Mouse (Mus musculus) thymus, adult 18-20 months (tissue): Measurements from ENCODE around the gene Osgep.
"Not testable (repeated sequence)": the region's sequence is repeated elsewhere in the genome, so short reads cannot be mapped to it uniquely, and the experiment has no call there.

Experiments
- DNase-seq, 2 experiments: peaks; one replicate each; pipeline ENCODE4 v3.0.0; 2022; ENCODE audit warnings: mixed read lengths in 2 of 2

Osgep gene

DNA sequence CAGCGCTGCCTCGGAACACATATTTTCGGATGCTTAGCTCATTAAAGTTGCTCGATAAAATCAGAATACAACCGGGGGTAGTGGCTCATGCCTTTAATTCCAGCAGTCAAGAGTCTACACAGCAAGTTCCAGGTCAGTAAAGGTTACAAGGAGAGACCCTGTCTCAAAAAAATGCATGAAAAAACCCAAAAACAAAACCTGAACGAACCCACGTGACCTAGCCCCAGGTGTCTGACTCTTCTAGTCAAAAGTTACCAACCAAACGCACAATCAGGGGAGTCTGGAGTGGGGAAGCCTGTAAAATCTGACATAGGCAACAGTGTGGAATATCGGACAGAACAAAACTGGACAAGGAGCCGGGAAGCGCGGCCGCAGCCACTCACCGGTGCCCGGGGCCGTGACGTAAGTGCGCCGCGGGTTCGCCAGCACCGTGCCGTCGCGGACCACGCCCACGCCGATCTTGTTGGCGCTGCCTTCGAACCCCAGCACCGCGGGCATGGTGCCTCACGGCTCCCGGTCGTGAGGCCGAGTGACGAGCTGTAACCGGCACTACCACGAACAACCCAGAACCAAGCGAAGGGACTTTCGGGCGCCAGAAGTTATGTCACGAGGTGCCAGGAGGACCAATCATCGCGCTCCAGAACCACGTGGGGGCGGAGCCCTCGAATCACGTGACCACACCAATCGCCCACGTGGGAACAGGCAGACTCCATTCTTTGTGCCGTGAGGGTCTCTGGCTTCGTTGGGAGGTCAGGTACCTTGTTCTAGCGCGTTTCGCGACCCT is at the start of gene Osgep, which contains the start of gene Apex1:
TSS of gene Osgep (minus strand) at position 613 of the 784 bp plus-strand sequence.
TSS of gene Apex1 (plus strand) at position 688 of the 784 bp plus-strand sequence.
- peak; percentile 92 to 95 for DNase-seq

- DNase-seq, result no peak
Measured at GRCm38 (mm10) chr14:50973700-50974099, 49.0 kb upstream of the Osgep start.

DNA sequence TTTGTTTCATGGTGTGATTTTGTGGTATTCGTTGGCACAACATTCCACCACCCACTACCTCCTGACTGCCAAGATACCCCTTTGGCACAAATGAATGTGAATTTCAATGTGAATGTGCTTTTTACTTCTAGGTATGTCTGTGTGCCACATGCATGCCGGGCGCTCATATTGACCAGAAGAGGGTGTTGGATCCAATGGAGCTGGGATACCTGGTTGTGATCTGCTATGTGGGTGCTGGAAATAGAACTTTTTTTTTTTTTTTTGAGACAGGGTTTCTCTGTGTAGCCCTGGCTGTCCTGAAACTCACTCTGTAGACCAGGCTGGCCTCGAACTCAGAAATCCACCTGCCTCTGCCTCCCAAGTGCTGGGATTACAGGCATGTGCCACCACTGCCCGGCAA is 48.4 kb upstream of the Osgep start:
- not testable (repeated sequence) for DNase-seq

- no peak for DNase-seq
Measured at GRCm38 (mm10) chr14:50970822-50971221, 46.1 kb upstream of the Osgep start.

DNA sequence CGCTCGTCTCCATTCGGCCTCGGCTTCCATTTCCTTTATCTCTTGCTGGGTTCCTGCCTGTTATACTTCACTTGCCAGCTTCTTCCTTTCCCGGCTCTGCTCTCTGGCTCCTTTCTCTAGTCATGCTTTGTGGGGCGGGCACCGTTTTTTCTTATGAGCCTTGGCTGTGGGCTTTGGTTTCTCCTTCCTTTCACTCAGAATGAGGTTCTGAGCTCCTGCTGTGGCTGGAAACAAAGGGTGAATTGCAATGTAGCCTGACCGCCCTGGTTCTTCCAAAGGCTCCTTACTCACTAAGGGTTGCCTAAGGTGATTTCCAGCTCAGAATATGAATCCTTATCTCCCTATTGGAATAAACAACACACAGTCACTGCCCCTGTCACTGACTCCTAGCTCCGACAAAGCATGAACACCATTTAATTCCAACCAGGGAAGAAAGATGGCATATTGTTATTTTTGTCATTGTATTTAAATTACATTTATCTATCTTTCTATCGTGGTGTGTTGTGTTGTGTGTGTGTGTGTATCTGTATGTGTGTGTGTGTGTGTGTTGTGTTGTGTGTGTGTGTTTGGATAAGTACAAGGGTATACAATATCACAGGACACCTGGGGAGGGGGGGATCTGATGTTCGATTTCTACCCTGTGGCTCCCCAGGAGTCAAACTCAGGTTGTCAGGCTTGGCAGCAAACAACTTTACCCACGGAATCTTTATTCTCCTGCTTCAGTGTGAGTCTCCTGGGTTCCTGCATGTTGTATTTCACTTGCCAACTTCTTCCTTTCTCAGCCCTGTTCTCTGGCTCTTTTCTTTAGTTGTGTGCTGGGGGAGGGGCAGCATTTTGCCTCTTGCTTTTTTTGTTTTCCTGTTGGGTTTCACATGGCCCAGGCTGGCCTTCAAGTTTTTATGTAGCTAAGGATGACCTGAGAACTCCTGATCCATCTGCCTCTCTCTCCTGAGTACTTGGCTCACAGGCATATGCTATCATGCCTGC is 45.2 kb upstream of the Osgep start:
- DNase-seq, result no peak

DNA sequence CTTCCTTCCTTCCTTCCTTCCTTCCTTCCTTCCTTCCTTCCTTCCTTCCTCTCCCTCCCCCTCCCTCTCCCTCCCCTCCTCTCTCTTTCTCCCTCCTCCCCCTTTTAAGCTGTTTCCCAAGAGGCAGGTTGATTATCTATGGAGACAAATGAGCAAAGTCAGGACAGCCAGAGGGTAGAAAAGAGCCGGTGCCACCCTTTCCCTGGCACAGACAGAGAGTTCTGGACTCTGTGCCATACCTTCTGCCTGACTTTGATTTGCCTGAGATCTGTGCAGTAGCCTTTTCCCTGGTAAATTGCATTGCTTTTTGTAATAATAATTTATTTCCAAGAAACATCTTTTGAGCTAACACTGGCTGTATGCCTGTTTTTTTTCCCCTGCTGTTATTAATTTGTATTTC is 44.3 kb upstream of the Osgep start:
- DNase-seq, result no peak

DNA sequence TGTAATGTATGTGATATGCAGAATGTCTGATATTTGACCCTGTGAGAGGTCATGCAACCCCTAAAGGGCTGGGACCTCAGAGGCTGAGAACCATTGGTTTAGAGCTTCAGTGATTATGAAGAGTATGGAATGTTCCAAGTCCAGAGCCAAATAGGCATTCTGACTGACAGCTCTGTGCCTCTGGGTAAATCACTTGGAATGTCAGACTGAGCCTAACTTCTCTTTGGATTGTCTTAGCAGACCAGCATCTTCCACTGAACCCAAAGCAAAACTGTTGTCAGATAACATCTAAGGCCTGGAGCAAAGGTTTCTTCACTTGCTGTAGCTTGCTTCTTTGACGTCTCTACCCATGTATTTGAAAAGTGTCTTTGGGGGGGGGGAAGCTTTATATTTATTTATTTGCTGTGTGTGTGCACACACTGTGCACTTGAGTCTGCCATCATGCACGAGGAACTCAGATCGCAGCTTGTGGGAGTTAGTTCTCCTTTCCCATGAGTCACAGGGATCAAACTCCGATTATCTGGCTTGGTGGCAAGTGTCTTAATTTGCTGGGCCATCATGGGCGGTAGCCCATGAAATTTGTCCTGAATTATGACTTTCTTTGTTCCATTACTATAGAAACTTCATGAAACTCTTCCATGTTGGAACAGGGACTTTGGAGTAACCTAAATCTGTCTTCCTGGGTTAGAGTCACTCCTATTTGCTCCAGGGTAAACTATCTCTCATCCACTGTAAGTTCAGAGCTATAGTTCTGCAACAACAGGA is 43.7 kb upstream of the Osgep start:
- DNase-seq, result no peak

- not testable (repeated sequence) for DNase-seq
Measured at GRCm38 (mm10) chr14:50958289-50958995, 33.7 kb upstream of the Osgep start.

DNA sequence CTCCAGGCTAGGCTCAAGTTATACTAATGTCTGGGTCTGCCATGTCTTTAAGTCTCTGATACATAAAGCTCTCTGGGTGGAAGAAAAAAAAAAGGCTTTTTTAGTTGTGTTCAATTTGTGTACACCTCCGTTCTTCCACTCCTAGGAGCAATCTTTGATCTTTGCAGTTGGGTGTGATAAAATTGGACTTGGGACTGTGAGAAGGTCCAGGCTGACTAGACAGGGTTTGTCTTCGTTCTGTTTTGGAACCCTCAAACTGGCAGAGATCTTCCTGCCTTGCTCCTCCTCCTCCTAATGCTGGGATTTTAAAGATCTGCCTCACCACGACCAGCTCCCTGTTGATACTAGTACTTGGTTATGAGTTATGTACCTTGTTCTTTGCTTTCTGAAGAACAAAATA is 32.5 kb upstream of the Osgep start:
- DNase-seq, result not testable (repeated sequence)

GRCm38 (mm10) chr14:50956724-50957123 is 32.0 kb upstream of the Osgep start:
- DNase-seq, result not testable (repeated sequence)

- peak; percentile 49 to 50 for DNase-seq
Measured at GRCm38 (mm10) chr14:50955942-50956508, 31.3 kb upstream of the Osgep start, which contains the start of gene Pnp2. Gene Pnp2 (plus strand): TSS chr14:50955992.

DNA sequence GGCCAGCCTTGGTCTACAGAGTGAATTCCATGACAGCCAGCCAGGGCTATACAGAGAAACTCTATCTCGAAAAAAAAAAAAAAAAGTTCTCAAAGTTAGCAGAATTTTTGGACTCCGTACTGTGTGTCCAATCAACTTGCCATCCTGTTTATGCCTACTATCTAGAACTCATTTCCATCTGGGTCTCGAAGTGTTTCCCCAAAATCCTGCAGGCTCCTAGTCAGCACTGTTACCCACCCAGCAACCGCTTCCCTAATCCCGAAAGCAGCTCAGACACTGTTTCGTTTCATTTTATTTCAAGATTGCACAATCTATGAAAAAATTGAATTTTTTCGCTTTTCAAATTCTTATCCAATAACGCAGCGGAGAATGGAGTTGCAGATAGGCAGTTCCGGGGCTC is 30.8 kb upstream of the Osgep start:
- DNase-seq, result no peak

- DNase-seq, result not testable (repeated sequence)
Measured at GRCm38 (mm10) chr14:50945526-50945925, 20.8 kb upstream of the Osgep start.

DNA sequence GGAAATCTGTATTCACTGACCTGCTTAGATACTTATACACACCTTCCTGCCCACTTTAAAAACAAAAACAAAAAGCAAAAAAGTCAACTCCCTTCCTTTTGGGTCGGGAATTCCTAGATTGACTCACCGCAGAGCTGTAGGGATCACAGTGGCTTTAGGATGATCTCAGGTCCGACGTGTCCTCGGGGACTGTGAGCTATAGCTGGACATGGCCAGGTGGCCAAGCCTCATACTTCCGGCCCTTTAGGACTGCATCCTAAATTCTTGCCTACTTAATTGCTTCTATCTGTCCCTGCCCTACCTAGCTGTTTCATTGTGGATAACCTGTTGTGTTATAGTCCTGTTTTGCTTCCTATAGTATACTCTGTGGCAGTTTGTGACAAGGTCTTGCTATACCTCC is 20.4 kb upstream of the Osgep start:
- DNase-seq, result not testable (repeated sequence)

DNA sequence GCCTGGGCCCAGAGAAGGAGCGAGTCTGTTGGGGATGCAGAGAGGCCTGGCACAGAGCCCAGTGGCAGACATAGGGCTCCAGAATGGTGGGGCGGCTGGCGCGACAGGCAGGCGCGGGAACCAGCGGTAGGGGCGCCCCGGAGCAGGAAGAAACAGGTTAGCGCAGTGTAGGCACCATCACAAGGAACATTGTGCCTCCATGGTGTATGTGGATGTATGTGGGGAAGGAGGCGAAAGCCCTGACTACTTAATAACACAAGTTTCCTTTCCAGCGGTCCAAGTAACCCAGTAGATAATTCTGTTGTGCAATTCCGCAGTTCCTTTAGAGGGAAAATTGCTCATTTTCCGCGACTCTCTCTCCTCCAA is 20.0 kb upstream of the Osgep start:
- DNase-seq, result not testable (repeated sequence)

DNA sequence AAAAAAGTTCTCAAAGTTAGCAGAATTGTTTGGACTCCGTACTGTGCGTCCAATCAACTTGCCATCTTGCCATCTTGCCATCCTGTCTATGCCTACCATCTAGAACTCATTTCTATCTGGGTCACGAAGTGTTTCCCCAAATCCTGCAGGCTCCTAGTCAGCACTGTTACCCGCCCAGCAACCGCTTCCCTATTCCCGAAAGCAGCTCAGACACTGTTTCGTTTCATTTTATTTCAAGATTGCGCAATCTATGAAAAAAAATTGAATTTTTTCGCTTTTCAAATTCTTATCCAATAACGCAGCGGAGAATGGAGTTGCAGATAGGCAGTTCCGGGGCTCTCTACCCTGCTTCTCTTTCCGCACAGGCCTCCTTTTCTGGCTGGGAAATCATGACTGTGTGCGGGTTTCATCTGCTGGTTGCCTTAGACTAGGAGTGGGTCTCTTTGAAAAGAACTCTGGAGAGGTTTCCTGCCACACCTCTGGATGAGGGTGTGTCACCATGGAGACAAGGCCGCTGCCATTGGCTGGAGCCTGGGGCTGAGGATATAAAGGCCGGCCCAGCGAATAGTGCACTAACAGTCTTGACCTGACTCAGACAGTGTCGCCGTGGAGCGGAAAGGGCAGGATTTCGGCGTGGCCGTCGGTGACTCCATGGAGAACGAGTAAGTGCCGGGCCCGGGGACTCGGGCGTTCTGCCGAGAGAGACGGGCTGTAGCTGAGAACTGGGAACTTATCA is 19.4 kb upstream of the Osgep start, which contains the start of gene Gm49342:
TSS of gene Gm49342 (plus strand) at position 586 of the 736 bp plus-strand sequence.
- DNase-seq, result peak; percentile 74 to 86

DNA sequence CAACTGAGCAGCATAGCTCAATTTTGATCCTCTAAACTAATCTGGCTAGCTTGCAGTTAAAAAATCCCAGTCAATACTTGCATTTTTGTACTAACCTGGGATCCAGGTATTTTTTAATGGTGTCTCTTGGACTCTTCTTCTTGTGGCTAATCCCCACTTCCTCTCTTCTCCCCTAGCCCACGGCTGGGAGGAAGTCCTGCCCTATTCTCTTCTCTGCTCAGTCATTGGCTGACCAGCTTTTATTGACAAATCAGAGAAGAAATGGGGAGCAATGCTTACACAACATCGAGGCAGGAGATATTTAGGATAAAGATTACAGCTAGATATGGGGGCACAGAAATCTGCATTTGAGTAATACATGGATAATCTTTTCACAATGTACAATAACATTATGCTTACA is 14.2 kb upstream of the Osgep start:
- no peak for DNase-seq

- no peak for DNase-seq
Measured at GRCm38 (mm10) chr14:50938119-50938908, 13.6 kb upstream of the Osgep start.

GRCm38 (mm10) chr14:50936649-50937048 is 12.0 kb upstream of the Osgep start:
- DNase-seq, result no peak

GRCm38 (mm10) chr14:50931493-50932020 is 6.9 kb upstream of the Osgep start:
- DNase-seq, result no peak
